Mouse (Mus musculus) spleen, adult 18-20 months (tissue): ENCODE measurements around the gene Hspa14.

Experiments
- DNase-seq, 2 experiments: peaks; one replicate each; pipeline ENCODE4 v3.0.0; 2022; ENCODE audit warnings: mixed read lengths in 2 of 2

Gene Hspa14

DNA sequence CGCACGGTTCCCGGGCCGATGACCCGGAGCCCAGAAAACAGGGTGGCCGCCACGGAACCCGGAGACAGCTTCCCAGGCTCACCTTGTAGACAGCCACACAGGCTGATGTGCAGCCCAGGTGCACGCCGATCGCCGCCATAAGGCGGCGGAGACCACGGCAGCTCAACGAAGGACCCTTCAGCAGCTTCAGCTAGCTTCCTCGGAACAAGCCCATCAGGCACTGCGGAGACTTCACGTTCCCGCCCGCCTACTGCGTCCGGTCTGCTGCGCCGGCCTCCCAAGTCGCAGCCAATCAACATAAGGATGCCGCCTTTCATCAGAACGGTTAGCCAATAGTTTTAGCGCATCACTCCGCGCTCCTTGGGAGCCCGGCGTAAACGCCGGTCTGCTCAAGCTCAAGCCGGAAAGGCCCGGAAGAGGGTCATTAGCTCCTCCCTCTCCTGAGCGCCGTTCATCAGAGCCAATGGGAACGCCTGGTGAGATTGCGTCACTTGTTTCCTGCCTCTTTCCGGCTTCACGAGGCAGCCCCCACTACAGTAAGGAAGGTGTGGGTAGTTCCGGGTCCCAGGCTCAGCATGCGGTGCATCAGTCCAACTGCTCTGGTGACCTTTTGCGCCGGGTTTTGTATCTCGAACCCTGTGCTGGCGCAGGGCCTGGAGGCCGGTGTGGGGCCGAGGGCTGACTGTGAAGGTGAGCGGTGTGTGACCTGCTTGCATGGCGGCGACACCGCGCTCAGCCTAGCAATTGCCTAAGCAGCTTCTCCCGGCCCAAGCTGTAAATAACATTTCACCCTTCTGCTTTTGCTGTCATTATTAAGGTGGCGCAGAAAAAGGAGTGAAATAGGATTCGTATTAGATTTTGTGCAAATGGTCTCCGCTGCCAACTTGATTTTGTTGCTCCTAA, at the start of gene Hspa14, which contains the start of the genes Gm45902 and Cdnf:
Hspa14 (minus strand) TSS at position 263 of the 903 bp plus-strand sequence.
Gm45902 (minus strand) TSS at position 239 of the 903 bp plus-strand sequence.
Cdnf (plus strand) TSS at position 479 of the 903 bp plus-strand sequence.
- DNase-seq = peak; percentile 90 to 94

DNA sequence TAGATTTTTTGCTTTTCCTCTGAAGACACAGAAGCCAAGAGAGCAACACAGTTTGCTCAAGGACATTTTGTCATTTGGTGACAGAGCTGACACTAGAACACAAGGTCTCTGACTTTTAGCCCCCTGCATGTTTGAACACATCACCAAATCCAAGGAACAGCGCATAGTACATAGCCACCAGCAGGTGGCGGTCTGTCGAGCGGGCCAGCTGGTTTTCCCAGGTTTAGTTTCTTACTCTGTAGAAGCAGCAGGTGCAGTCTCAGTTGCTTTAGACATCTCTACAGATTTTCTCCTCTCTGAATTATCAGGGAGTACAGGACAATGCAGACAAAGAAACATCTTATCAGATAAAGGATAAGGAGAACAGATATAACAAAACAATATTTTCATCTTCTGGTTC, 34.0 kb upstream of the Hspa14 start:
- DNase-seq = peak; percentile 38 to 55

DNA sequence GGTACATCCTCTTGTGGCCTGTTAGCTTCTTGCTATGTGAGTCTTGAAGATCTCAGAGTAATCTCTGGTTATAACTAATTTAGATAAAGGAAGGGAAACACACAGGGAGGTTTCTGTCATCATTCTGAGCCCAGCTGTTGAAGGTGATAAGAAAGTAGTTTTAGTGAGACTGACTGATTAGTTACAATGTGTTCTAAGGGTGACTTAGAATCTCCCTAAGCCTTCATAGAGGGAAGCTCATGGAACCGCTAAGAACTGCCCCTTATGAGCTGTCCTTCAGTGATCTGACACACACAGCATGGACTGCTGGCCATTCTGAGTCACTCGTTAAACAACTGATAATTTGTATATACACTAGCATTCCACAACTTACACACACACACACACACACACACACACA, 33.4 kb upstream of the Hspa14 start:
- DNase-seq = no peak

DNA sequence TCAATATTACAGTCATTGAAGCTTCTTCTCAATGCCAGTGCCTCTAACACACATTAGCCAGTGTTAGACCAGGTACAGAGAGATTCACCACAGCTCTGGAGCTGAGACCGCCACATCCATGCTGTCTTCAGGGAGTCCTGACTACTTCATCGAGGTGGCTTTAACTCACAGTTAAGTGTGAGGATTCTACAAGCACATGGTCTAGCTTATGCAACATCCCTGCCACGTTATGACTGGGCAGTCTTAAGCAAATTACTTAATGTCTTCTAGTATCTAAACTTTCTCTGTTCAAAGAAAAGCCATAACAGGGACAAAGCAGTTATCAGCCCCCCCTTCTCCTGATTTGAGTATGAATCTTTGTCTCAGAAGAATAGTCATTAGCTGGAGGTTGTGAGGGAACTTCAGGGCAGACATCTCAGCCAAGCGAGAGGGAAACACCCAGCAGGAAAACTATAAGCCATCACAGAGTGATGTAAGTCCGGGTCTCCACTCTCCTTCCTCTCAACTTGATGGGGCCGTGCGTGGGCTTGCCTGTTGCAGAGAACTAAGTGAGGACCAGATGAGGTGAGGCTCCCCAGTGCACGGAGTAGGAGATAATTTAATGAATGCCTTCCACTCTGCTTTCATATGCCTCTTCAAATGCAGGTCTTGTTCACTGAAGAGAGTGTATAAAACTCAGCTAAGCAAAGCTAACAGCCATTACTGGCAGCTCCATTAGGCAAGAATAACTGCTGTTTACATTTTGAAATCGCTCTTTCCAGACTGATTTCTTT, 28.9 kb upstream of the Hspa14 start:
- no peak for DNase-seq

DNA sequence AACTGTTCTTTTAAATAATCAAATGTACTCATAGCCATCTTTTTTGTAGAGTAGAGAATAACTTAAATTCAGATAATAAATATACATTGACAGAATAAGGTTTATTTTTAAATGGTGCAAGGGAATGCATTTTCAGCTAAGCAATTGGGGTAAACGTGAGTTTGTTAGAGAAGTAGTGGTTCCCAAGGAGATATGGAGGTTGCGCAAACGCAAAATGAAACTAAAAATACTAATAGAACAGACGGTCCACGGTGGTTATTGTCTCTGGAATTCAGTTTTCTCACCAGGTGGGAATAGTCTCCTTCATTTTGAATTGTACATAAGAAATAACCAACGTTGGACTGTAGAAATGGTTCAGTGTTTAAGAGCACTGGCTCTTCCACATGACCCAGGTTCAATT, 13.7 kb upstream of the Hspa14 start:
- no peak for DNase-seq

DNA sequence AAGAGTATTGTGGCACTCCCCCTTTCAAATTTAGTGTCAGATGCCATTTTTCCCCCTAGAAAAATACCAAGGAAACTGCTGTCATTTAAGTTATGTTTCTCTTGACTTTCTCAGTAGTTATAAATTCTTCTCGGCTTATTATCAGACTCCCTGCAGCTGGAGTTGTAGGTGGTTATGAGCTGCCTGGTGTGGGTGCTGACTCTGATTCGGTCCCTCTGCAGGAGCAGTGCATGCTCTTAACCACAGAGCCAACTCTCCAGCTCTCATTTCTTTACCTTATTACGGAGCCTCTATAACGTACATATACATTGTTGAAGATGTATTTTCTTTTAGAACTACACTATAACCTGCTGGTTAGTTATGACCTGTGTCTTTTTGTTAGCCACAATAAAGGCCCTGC, 9.9 kb upstream of the Hspa14 start:
- no peak for DNase-seq

DNA sequence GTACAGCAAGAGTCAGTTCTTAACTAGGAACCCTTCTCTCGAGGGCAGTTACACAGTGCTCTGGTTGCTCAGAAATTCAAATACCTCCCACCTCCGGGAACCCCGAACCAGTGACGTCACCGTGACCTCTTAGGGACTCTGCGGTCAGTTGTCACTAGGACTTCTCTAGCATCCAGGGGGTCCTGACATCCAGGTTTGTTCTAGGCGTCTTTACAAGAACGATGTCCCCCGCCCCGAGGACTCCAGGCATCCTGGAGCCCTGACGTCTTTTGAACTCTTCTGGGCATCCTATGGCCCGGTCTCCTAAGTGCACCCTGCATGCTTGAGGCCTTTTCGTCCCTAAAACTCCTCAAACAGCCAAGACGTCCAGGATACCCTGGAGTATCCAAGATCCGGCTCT, 538 bp downstream of the Hspa14 start:
- peak; percentile 16 to 26 for DNase-seq

DNA sequence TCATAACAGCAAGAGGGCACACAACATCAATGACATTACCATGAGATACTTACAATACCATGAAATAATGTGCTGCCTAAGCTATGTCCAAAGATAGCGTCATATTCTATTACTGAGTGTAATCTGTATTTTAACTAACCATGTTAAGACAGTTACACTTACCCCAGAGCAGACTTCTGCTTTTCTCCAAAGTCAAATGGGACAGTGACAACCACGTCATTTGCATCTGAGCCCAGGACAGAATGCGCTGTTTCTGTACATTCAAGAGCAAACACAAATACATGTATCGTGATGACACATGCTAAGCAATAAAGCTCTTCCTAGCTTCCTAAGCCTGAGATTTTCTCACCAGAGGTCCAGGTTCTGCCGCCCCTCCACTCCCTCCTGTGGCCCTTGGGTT, 11.7 kb downstream of the Hspa14 start:
- no peak for DNase-seq

DNA sequence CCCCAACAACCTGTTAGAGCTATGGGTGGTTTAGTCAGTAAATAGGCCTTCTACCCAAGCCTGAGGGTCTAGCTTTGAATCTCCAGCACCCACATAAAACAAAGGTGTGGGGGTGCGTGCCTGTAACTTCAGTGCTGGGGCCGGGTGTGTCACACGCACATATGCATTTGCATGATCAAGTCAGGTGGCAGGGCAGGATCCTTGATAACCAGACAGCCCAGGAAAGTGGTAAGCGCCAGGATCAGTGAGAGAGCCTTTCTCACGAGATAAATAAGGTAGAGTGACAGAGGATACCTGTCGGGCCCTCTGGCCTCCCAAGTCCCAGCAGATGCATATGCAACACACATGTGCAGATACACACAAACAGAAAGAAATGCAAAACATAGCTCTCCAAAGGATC, 13.1 kb downstream of the Hspa14 start:
- DNase-seq = no peak

DNA sequence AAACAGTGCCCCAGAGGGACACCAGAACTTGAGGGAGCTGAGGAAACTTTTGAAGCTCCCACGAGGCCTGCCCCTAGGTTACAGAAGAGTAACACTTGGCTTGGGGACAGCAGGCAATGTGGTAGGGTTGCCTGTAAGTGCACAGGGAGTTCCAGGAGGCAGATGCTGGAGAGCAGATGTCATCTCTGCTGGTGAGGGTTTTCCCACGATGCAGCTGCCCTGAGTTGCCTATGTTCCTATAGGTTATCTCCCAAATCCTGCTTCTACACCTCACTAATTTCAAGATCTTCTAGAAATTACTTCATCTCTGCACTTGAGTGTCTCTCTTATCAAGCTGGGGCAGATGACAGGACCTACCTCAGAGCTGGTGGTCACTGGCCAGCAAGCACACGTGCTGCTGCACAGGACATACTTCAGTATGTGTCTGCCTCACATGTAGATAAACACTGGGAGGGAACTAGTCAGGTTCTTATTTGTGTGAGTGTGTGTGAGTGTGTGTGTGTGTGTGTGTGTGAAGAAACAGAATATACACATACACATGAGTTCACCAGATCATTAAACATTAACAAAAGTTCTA, 18.7 kb downstream of the Hspa14 start:
- DNase-seq = no peak

DNA sequence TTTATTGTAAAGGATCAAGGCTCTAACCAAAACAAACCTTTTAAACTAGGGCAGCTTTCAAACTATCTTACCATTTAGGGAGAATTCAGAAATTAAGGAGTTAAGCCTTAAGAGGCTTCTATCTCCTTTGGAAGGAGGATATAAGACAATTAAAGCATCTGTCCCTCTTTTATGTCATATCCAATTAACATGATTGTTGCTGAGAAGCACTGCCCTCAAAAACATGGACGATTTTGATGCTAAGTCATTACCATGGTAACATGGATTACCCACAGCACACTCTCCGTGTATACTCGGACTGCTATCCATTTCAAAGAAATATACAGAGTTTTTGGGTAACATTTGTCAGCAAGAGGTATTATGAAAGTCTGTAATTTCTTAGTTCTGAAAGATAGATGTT, 22.8 kb downstream of the Hspa14 start:
- no peak for DNase-seq

DNA sequence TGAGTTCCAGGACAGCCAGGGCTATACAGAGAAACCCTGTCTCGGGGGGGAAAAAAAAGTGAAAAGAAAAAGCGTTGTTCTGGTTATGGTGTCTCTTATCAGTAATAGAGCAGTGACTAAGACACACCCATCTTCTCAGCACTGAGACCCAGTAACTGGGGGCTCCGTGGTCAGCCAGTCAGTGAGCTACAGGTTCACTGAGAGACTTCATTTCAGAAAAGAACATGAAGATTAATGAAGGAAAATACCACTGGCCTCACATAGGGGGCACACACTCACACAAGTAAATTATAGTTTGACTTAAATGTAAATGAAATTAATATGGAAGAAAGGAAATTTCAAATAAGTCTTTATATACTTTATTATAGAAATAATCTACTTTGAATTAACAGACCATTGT, 32.4 kb downstream of the Hspa14 start:
- DNase-seq = no peak

DNA sequence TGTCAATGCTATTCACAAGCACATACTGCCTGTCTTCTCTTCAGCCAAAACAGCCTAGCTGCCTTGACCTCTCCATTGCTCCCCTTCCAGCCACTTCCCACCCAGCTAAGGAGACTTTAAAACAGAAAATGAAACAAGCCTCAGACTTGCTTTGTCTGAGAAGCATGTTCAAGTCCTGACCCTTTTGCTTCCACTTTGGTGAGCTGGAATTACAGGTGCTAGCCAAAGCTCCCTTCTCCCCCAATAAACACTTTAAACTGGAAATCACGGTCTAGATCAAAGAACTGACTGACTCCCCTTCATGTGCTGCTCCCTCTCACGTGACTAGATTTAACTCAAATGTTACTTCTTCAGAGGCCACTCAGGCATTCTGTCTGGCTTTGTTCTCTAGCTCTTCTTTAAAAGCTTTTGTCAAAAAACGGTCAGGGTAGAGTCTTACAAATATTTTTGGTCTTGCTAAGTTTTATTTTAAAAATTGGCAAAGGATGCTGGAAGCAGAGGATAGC, 36.8 kb downstream of the Hspa14 start:
- DNase-seq = no peak

DNA sequence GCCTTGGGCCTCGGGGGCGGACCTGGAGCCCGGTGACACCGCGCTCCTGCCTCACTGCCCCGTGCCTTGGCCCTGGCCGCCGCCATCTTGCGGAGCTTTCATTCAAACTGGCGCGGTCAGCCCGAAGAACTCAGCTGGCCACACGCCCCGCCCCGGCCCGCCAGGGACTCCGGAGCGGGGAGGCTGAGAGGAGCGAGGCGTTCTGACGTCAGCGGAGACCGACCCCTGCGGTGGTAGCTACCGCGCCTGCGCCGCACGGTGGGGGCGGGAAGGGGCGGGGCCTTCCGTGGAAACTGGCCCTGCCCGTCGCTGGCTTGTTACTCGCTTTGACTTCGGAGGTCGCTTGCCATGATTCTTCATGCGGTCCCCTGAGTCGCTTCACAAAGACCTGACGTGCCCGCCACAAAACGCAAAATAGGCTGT, 37.7 kb downstream of the Hspa14 start, which contains the start of gene Suv39h2:
Suv39h2 (minus strand) TSS at position 171 of the 423 bp plus-strand sequence.
- peak; percentile 96 to 99 for DNase-seq

DNA sequence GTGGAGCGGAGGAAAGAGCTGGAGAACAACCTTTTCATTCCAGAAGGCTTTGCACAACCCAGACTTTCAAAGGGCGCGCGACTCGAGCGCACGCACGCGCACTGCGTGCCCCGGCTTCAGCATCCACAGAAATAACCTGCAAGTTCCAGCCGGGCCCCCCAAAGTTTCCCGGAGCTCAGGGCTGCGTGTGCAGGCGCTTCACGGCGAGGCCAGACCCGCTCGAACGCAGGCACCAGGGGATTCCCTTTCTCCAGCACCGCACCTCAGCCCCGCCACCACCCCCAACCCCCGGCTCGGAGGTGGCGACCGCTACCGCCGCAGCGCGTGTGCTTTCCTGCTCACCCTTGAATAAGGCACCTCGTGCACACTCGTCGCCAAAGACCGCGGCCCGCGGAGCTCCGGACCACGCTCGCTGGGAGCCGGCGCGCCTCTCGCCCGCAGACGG, 38.2 kb downstream of the Hspa14 start:
- peak; percentile 25 to 53 for DNase-seq

DNA sequence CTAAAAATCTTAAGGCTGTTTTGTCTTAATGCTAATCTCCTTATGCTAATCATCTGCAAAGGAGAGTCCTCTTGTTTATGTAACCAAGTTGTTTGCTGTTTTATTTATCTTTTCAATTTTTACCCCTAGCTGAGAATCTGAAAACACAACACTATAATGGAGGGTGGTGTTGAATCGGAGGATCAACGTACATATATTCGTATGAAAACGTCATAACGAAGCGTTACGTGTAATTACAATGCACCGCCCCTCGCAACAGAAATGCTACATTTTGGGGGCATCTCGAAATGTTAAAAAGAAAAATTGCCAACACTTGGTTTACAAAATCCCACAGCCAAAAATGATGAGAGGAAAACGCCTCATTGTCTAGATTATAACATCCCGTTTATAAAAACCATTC, 38.7 kb downstream of the Hspa14 start:
- DNase-seq = no peak

DNA sequence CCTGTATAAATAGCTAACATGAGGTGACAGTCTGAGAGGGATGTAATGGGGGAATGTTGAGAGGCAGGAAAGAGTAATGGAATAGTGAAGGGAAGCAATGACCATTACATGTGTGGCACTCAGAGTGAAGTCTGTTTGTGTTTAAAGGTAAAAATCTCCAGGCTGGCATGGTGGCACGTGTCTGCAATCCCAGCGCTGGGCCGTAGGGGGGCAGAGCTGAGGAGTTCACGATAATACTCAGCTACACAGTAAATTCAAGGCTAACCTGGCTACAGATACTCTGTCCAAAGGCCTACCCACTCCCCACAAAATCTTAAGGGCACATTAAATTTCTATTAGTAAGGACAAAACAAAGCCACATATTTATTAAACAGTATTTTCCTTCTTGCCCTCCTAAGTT, 56.0 kb downstream of the Hspa14 start:
- DNase-seq = no peak

DNA sequence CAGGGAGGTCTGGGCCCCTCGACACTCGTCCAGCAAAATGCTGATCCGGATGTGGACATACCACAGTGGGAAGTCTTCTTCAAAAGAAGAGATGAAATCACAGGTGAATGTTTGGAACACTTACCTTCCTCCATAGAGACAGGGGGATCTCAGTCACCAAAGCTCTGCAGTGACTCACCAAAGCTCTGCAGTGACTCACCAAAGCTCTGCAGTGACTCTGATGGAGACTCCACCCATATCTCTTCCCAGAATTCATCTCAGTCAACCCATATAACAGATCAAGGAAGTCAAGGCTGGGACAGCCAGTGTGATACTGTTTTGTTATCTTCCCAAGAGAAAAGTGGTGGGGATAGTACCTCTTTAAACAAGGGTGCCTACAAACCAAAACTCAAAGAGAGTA, 59.5 kb downstream of the Hspa14 start:
- DNase-seq = no peak

DNA sequence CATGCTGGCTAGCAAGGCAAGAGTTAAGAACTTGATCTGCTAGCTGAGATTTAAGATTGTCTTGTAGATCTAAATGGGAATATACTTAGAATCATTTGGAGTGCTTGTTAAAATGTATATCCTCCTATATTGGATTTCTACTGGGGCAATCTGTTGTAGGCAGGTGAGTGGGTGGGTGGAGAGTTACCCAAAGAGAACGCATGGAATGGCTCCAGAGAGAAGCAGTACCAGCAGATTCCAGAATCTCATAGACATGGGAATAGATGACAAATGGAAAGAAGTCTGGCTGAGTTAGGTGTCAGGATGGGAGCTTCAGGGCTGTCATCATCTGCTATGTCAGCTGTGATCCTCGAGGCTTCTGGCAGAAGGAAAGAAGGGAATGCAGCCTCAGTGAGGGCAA, 63.2 kb downstream of the Hspa14 start:
- DNase-seq = no peak

DNA sequence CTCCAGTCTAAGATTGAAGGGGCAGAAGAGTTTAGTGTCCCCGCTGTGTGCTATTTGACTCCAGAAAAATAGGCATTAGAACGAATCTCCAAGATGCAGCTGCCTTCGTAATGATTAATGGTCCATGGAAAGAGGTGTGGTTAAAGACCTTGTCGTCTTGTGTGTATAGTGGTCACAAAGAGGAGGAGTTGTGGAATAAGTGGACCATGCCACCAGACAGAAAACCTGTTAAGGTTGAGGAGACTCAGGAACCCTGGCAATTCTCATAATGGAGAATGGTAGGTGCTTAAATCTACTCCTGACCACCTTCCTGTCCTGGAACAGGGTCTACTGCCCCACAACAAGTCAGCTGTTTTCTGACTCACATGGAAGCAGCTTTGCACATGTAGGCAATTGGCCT, 66.6 kb downstream of the Hspa14 start:
- DNase-seq = no peak

DNA sequence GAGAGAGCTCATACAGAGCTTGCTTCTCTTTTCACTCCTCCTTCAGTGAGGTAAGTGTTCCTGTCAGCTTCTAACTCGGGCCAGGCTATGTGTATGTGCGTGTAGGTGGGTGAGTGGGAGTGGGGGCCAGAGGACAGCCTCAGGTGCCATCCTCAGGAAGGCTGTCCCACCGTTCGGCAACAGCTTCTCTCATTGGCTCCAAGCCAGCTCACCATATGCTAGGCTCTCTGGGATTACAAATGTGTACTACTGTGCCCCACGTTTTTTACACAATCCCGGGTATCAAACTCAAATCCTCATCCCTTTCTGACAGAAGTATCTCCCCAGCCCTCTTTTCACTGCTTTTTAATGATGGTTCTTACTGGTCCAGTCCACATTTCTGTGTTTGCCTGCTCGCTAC, 68.4 kb downstream of the Hspa14 start:
- no peak for DNase-seq
